Mouse (Mus musculus): ENCODE data around the gene Klkb1.

The Klkb1 gene

GRCm38 (mm10) chr8:45268485-45268884, 26.2 kb downstream of the Klkb1 start:
- DNase-seq (ENCODE audit: low read depth, low spot score) = no peak

DNA sequence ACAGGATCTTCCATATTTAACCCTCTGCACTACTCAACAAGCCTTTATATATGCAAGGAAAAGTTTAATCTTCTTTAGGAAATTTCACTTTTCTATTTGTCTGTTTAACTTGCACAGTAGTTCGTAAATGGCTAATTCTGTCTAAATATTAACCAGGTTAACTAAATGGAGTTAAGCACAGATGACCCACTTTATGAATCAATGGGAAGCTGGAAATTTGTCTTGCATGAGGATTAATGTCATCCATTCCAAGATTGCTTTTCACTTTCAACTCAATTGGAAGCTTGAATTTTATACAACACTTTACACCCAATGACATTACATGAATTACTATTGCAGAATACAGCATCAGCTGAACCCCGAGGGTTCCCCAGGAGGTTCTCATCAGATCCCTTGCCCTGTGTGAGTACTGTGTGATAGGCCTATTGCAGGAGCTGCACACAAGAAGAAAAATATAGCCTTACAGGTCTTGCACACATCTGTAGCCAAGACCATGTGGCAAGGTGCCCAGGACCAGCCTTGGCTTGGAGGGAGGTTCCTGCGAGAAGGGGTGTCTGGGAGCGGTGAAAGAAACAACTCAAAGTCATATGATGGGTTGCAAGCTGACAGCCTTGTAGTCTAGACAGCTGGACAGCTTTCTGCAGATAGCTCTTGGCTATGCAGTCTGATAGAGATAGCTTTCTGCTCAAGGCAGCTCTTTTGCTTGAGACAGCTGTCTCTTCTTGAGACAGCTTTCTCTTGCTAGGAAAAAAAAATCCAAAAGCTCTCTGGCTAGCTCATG, 26.9 kb downstream of the Klkb1 start:
- no peak for DNase-seq (ENCODE audit: low read depth, low spot score)

GRCm38 (mm10) chr8:45266993-45267392, 27.7 kb downstream of the Klkb1 start:
- DNase-seq (ENCODE audit: low read depth, low spot score) = peak; percentile 58

- DNase-seq (ENCODE audit: low read depth, low spot score) = no peak
Measured at GRCm38 (mm10) chr8:45264918-45265317, 29.7 kb downstream of the Klkb1 start.

GRCm38 (mm10) chr8:45262851-45263250, 31.8 kb downstream of the Klkb1 start:
- DNase-seq (ENCODE audit: low read depth, low spot score) = no peak

DNA sequence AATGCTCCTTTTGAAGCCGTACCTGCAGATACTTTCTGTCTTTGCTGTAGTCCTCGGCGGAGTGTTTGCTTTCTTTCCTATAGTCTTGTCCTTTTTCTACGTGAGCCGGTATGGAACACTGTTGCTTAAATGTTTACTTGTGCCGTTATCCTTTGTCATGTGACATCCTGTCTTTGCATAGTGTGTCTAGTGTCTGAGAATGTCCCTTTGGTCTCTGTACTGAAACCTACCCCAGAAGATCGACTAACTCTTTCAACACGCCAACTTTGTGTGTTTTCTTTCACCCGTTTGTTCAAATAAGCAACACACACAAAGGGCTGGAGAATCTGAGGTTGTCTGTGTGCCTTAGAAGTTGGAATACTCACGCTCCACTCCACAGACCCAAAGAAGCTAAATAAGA, 32.7 kb downstream of the Klkb1 start, which contains the start of gene F11:
Gene F11, minus strand, starts transcription at position 112 of the 400 bp plus-strand sequence.
- no peak for DNase-seq (ENCODE audit: low read depth, low spot score)

DNA sequence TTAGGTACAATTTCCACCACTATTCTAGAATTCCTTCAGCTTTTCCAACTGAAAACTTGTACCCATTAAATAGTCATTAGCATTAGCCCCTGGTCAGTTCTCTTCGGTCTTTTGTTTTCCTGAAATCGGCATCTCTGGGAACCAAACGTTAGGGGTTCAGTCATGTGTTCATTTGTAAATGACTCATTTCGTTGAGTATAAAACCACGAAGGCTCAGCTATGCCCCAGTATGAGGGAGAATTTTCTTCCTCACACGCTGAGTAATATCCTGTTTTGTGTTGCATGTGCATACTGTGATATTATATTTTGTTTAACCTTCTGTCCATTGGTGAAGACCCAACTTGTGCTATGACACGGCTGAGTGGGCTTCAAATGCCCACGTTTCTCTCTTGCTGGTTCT, 36.2 kb downstream of the Klkb1 start:
- no peak for DNase-seq (ENCODE audit: low read depth, low spot score)

DNA sequence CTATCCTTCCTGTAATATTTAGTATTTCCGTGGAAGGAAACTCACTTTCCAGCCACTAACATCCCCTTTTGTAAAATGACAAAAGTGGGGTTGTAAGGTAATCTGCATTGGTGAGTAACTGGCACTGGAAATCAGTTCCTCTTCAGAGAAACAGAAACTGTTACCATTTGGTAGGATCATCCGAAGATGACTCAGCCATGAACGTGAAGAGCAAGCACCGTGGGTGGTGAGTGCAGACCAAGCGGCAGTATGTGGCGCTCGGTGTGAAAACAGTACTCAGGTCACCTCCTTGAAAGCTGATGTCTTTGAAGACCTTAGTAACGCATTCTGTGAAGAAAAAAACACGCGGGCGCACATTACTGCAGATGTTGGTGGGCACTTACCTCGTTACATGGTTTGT, 39.6 kb downstream of the Klkb1 start:
- no peak for DNase-seq (ENCODE audit: low read depth, low spot score)

GRCm38 (mm10) chr8:45254194-45254842, 40.3 kb downstream of the Klkb1 start:
- DNase-seq (ENCODE audit: low read depth, low spot score) = no peak

- no peak for DNase-seq (ENCODE audit: low read depth, low spot score)
Measured at GRCm38 (mm10) chr8:45253586-45253985, 41.1 kb downstream of the Klkb1 start.

GRCm38 (mm10) chr8:45253111-45253510, 41.5 kb downstream of the Klkb1 start:
- no peak for DNase-seq (ENCODE audit: low read depth, low spot score)

DNA sequence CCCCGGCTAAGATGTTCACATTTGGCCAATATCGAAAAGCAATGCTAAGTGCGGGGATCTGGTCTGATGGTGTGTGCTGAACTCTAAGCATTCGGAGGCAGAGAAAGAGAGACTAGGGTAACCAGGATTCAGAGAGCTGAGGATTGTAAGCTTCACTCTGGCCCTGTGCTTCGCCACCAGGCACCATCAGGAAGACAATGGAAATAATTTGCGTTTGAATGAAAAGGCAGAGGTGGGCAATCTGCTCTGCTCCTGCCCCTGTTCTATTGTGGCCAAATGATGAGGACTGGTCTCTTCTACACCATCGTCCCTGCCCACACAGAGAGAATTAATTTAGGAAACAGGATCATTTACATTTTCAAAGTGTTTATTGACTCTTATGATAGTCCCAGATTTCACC, 48.4 kb downstream of the Klkb1 start:
- DNase-seq (ENCODE audit: low read depth, low spot score) = peak; percentile 79

- no peak for DNase-seq (ENCODE audit: low read depth, low spot score)
Measured at GRCm38 (mm10) chr8:45239363-45239762, 55.3 kb downstream of the Klkb1 start.

DNA sequence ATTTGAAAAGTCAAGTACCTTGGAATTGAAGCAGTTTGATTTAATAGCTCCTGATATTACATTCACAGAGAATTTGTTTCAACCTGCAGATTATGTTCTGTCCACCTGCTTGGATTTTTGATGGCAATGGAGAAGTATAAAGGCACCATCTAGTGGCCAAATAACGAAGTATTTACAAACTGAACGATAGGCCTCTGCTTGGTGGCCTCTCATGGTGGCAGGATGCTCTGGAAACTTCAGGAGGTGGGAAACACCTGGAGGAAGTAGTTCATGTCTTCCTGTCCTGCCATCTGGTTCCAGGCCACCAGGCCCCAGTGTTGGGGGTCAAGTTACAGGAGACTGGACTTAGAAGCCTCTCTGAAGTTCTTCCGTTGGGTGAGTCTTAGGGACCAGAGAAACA, 56.4 kb downstream of the Klkb1 start:
- peak; percentile 70 for DNase-seq (ENCODE audit: low read depth, low spot score)

DNA sequence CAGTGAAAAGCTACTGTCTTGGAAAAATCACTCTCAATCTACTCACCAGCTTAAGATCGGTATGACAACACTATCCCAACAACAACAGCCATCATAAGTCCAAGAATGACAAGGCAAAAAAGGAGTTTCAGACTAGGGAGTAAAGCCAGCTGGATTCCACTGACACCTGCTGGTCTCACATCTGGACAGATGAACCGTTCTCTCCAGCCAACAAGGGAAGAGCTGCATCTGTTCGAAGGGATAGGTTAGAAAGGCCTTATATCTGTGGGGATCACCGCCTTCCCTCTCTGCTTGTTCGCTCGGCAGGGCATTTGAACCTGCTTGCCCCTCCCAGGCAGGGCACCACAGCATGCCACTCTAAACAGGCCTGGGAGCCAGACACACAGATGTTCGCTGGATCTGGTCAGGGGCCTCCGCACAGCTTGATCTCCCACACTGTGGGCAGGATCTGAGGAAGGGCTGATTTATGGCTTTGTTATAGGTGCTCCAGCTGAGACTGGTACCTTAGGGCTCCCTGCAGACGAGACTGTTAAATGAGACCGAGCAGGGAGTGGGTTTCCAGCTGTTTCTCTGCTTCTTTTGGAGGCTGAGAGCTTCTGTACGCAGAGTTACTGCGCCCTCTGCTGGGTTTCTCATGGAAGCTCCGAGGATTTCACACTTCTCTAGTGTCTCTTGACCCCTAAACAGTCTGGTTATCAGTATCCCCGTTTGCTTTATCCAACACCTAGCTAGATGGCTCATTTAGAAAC, 58.3 kb downstream of the Klkb1 start:
- peak; percentile 91 for DNase-seq (ENCODE audit: low read depth, low spot score)

DNA sequence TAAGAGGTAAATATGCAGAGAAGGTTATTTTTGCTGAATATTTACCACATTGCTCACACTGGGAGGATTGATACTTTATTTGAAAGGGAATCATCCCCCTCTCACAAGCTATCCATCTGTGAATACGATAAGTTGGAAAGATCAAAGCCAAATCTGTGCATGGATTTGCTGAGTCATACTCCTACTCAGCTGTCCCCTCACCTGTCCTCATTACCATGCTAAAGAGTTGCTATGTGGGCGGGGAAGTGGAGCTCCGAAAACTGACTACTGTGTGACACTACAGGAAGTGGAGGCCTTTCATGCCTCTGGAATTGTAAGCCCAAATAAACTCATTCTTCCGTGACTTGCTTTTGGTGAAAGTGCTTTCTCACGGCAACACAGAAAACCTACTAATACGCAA, 59.4 kb downstream of the Klkb1 start:
- peak; percentile 85 for DNase-seq (ENCODE audit: low read depth, low spot score)

DNA sequence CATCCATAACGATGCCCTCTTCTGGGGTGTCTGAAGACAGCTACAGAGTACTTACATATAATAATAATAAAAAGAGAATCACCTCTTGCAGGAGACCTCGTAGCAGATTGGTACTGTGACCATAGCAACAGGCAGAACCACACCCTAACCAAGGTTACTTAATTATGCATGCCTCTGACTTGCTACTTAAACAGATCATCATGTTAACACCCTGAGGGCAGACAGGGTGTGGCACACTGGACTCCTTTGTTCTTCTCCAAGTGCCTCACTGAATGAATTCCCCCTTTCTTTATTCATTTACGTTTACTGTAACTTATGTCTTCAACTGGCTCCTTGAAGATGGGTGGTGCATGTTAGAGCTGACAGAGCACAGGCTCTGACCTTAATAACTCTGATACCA, 61.4 kb downstream of the Klkb1 start:
- DNase-seq (ENCODE audit: low read depth, low spot score) = peak; percentile 97
